ENCODE assay signal across 8 mouse cellular contexts in genomic region chr11:5442590-5443021, GRCm38 (mm10). TPM values are rescaled to one million over a fixed set of nuclear protein-coding genes. Genes with fewer than 3 reads are reported as not detected.
DNase-seq lines count a peak whose midpoint lies in the region; ATAC-seq and TF ChIP-seq lines count a peak whose summit lies in the region.

No protein-coding gene starts in this region.

- TF ChIP-seq POLR2A in cerebellum, adult 2 months (IDR thresholded peaks at IDR 0.05; ENCODE audit: borderline replicate concordance, insufficient read depth, low read length), result no peak

- H3K4me1 ChIP-seq in heart, embryonic 15.5 days (replicated peaks), result peaks cover 23% of the 10 kb centered on the region
- H3K4me1 ChIP-seq in embryonic facial prominence, embryonic 12.5 days, result peaks cover 22% of the 10 kb centered on the region
- peaks cover 19% of the 10 kb centered on the region for H3K4me1 ChIP-seq in intestine, embryonic 14.5 days (replicated peaks; ENCODE audit: control insufficient read depth, insufficient read depth, low read length)
- H3K4me1 ChIP-seq in midbrain, embryonic 13.5 days (replicated peaks), result peaks cover 30% of the 10 kb centered on the region
- H3K4me1 ChIP-seq in cerebellum, adult 2 months (ENCODE audit: control insufficient read depth, insufficient read depth, low read length), result no peaks in the 10 kb centered on the region

- H3K27ac ChIP-seq in heart, embryonic 15.5 days, result no peak overlapping the region
- H3K27ac ChIP-seq in embryonic facial prominence, embryonic 12.5 days, result no peak overlapping the region
- no peak overlapping the region for H3K27ac ChIP-seq in intestine, embryonic 14.5 days (ENCODE audit: low read depth)
- H3K27ac ChIP-seq in midbrain, embryonic 13.5 days, result no peak overlapping the region
- H3K27ac ChIP-seq in cerebellum, adult 2 months (ENCODE audit: insufficient read depth, low read length), result no peak overlapping the region

- no peak for ATAC-seq in heart, embryonic 15.5 days (replicated peaks; ENCODE audit: insufficient number of reproducible peaks, insufficient read depth, low FRiP score, low read depth)
- no peak for ATAC-seq in embryonic facial prominence, embryonic 12.5 days (ENCODE audit: insufficient number of reproducible peaks, insufficient read depth, low FRiP score, low TSS enrichment)
- ATAC-seq in intestine, embryonic 14.5 days (replicated peaks; ENCODE audit: low FRiP score, low TSS enrichment, low read depth), result no peak
- ATAC-seq in midbrain, embryonic 13.5 days, result no peak

- H3K36me3 ChIP-seq in heart, embryonic 15.5 days, result no peaks in the 10 kb centered on the region
- no peaks in the 10 kb centered on the region for H3K36me3 ChIP-seq in embryonic facial prominence, embryonic 12.5 days
- H3K36me3 ChIP-seq in intestine, embryonic 14.5 days (ENCODE audit: control insufficient read depth, insufficient read depth, low read length), result no peaks in the 10 kb centered on the region
- no peaks in the 10 kb centered on the region for H3K36me3 ChIP-seq in midbrain, embryonic 13.5 days

- H3K4me2 ChIP-seq in heart, embryonic 15.5 days, result peak overlapping the region; percentile 94
- peak overlapping the region; percentile 97 for H3K4me2 ChIP-seq in embryonic facial prominence, embryonic 12.5 days (replicated peaks)
- H3K4me2 ChIP-seq in intestine, embryonic 14.5 days (ENCODE audit: low read length), result peak overlapping the region; percentile 93
- peak overlapping the region; percentile 95 for H3K4me2 ChIP-seq in midbrain, embryonic 13.5 days (replicated peaks)

- H3K27me3 ChIP-seq in heart, embryonic 15.5 days, result no peaks in the 10 kb centered on the region
- H3K27me3 ChIP-seq in embryonic facial prominence, embryonic 12.5 days, result no peaks in the 10 kb centered on the region
- no peaks in the 10 kb centered on the region for H3K27me3 ChIP-seq in intestine, embryonic 14.5 days (replicated peaks; ENCODE audit: control insufficient read depth, insufficient read depth, low read length)
- H3K27me3 ChIP-seq in midbrain, embryonic 13.5 days, result no peaks in the 10 kb centered on the region
- H3K27me3 ChIP-seq in cerebellum, adult 2 months (ENCODE audit: control insufficient read depth, insufficient read depth, low read length), result no peaks in the 10 kb centered on the region

- no peak overlapping the region for H3K9ac ChIP-seq in heart, embryonic 15.5 days
- peak overlapping the region; percentile 88; the same call in 1 of the 2 replicates for H3K9ac ChIP-seq in embryonic facial prominence, embryonic 12.5 days
- H3K9ac ChIP-seq in intestine, embryonic 14.5 days (ENCODE audit: low read length), result peak overlapping the region; percentile 84; the same call in 1 of the 2 replicates
- H3K9ac ChIP-seq in midbrain, embryonic 13.5 days (replicated peaks), result no peak overlapping the region

- H3K4me3 ChIP-seq in heart, embryonic 15.5 days, result peak overlapping the region; percentile 89
- H3K4me3 ChIP-seq in embryonic facial prominence, embryonic 12.5 days, result peak overlapping the region; percentile 91
- H3K4me3 ChIP-seq in intestine, embryonic 14.5 days (ENCODE audit: low read depth, low read length), result peak overlapping the region; percentile 75
- H3K4me3 ChIP-seq in midbrain, embryonic 13.5 days (replicated peaks), result peak overlapping the region; percentile 84
- no peak overlapping the region for H3K4me3 ChIP-seq in cerebellum, adult 2 months (replicated peaks; ENCODE audit: insufficient read depth, low read depth, low read length)

- TF ChIP-seq CTCF in cerebellum, adult 2 months (IDR thresholded peaks at IDR 0.05; ENCODE audit: borderline replicate concordance, insufficient read depth, low read depth, low read length), result no peak

- no peak for DNase-seq in heart, postnatal 36 days
- DNase-seq in intestine, embryonic 14.5 days (ENCODE audit: low spot score), result no peak
- no peak for DNase-seq in frontal cortex, postnatal 25 days (ENCODE audit: low spot score in 2 of 2)
- no peak for DNase-seq in urinary bladder, adult 18-20 months (ENCODE audit: low spot score in 2 of 2)
- DNase-seq in cerebellum, adult 2 months, result no peak

- no peaks in the 10 kb centered on the region for H3K9me3 ChIP-seq in heart, embryonic 15.5 days (replicated peaks)
- H3K9me3 ChIP-seq in embryonic facial prominence, embryonic 12.5 days, result no peaks in the 10 kb centered on the region
- H3K9me3 ChIP-seq in intestine, embryonic 14.5 days (ENCODE audit: control insufficient read depth, low read length), result no peaks in the 10 kb centered on the region
- no peaks in the 10 kb centered on the region for H3K9me3 ChIP-seq in midbrain, embryonic 13.5 days

- intact Hi-C loops in heart, postnatal 36 days (cut with DNase I), result no loop called here

- 29% methylated on average over 3 of the region's 3 CpGs for WGBS in heart, embryonic 15.5 days
- WGBS in embryonic facial prominence, embryonic 12.5 days, result 37% methylated on average over 3 of the region's 3 CpGs
- WGBS in intestine, embryonic 14.5 days, result 25% methylated on average over 3 of the region's 3 CpGs
- WGBS in midbrain, embryonic 13.5 days, result 12% methylated on average over 3 of the region's 3 CpGs
- WGBS in cerebellum, adult 2 months, result 74% methylated on average over 3 of the region's 3 CpGs

RNA-seq across cellular contexts. Expression of gene Znrf3, which starts 2.0 kb away (rescaled TPM):
- 6.5 and 6.7 TPM in 2 replicates for polyA plus RNA-seq in heart, embryonic 15.5 days (2015; fragmentation: Nextera tagmentation; extraction: Ambion mirVana)
- total RNA-seq in heart, postnatal 36 days (2021), result 1 to 10 TPM; 8.7 to 9.1 TPM
- polyA plus RNA-seq in embryonic facial prominence, embryonic 12.5 days (2016; fragmentation: Nextera tagmentation; extraction: Ambion mirVana), result 11.4 and 12.2 TPM in 2 replicates
- polyA plus RNA-seq in intestine, embryonic 14.5 days (2014; fragmentation: Nextera tagmentation; extraction: Ambion mirVana), result 12.0 and 12.8 TPM in 2 replicates
- 8.0 and 9.6 TPM in 2 replicates for polyA plus RNA-seq in midbrain, embryonic 13.5 days (2015; fragmentation: Nextera tagmentation; extraction: Ambion mirVana)
- 5.4 and 5.8 TPM in 2 replicates for polyA plus RNA-seq in cerebellum, adult 2 months (2012; rRNA removed)

Comparison
In these comparisons a context has a peak if more than half of its experiments do, and no peak if none do; other contexts are left out.
1. H3K9ac ChIP-seq: peak in embryonic facial prominence, embryonic 12.5 days (single experiment) and intestine, embryonic 14.5 days (single experiment); none in heart, embryonic 15.5 days (single experiment) and midbrain, embryonic 13.5 days (single experiment).
2. Peak in every context shown above with its lines, with median percentiles within 50 percentile points of each other: H3K4me2 ChIP-seq.